Mouse (Mus musculus): Measurements from ENCODE around the gene Tada3. TPM values are rescaled to one million over a fixed set of nuclear protein-coding genes. Genes with fewer than 3 reads are reported as not detected.

The Tada3 gene
- polyA plus RNA-seq, 1 experiment: 17.1 TPM

DNA sequence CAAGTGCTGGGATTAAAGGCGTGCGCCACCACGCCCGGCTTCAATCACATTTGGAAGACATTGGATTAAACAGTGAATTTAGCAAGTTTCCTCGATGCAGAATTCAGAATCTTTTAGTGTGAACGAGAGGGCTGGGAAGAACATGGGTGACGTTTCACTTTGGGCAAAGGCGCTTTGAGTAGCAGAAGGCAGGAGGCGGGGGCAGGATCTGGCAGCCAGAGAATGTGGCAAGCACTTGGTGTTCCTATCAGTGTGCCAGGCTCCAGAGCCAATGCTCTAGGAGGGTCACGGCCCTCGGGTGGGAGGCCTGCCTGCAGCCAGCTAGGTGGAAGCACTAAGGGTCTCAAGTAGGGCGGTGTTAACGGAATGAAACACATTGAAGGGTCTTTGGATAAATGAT is 24.4 kb upstream of the Tada3 start:
- Histone ChIP-seq H3K4me3 (ENCODE audit: extremely low read depth, insufficient read depth, insufficient read length) (no peak overlapping the region), H3K27ac (ENCODE audit: insufficient read depth, low read length) (no peak overlapping the region), H3K27me3 (ENCODE audit: control insufficient read depth, insufficient read depth, low read length) (no peaks in the 10 kb centered on the region), H3K4me1 (ENCODE audit: control insufficient read depth, insufficient read depth, insufficient read length) (no peaks in the 10 kb centered on the region), H3K36me3 (ENCODE audit: control insufficient read depth, insufficient read depth, low read length) (peaks cover 18% of the 10 kb centered on the region)
- no peak for DNase-seq (ENCODE audit: low read depth in 1 of 2, low spot score in 2 of 2)
- 94% methylated on average over 13 of the region's 13 CpGs for WGBS
- no peak for TF ChIP-seq POLR2A (IDR thresholded peaks at IDR 0.05; ENCODE audit: low read depth, low read length)
- TF ChIP-seq CTCF (IDR thresholded peaks at IDR 0.05; ENCODE audit: extremely low read depth, insufficient read depth, insufficient read length, insufficient replicate concordance): no peak

DNA sequence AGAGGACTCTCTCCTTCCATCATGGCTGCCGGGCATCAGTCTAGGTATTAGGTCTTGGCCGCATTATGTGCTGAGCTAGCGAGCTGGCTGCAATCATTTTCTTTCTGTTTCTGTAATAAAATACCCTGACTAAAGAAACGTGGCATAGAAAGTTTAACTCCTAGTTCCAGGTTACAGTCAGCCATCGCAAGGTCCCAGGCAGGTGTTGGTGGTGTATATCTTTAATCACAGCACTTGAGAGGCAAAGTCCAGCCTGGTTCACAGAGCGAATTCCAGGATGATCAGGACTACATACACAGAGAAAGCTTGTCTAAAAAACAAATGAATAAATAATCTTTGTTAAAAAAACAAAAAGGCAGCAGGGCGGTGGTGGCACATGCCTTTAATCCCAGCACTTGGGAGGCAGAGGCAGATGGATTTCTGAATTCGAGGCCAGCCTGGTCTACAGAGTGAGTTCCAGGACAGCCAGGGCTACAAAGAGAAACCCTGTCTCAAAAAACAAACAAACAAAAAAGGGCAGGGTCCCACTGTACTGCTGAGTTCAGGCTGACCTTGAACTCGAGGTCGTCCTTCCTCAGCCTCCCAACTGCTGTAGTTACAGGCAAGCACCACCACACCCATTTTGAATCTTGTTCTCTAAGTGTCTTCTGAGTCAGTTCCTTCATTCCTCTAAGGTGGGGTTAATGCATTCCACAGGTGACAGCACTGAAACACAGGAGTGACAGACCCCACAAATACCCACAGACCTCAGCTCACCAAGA is 18.8 kb upstream of the Tada3 start:
- no peak for DNase-seq (ENCODE audit: low read depth in 1 of 2, low spot score in 2 of 2)
- 91% methylated on average over 10 of the region's 10 CpGs for WGBS
- Histone ChIP-seq H3K36me3 (ENCODE audit: control insufficient read depth, insufficient read depth, low read length) (peaks cover 20% of the 10 kb centered on the region), H3K4me3 (ENCODE audit: extremely low read depth, insufficient read depth, insufficient read length) (no peak overlapping the region), H3K27ac (ENCODE audit: insufficient read depth, low read length) (no peak overlapping the region), H3K4me1 (ENCODE audit: control insufficient read depth, insufficient read depth, insufficient read length) (peaks cover 7% of the 10 kb centered on the region), H3K27me3 (ENCODE audit: control insufficient read depth, insufficient read depth, low read length) (no peaks in the 10 kb centered on the region)
- TF ChIP-seq POLR2A (IDR thresholded peaks at IDR 0.05; ENCODE audit: low read depth, low read length): no peak
- TF ChIP-seq CTCF (IDR thresholded peaks at IDR 0.05; ENCODE audit: extremely low read depth, insufficient read depth, insufficient read length, insufficient replicate concordance): no peak

DNA sequence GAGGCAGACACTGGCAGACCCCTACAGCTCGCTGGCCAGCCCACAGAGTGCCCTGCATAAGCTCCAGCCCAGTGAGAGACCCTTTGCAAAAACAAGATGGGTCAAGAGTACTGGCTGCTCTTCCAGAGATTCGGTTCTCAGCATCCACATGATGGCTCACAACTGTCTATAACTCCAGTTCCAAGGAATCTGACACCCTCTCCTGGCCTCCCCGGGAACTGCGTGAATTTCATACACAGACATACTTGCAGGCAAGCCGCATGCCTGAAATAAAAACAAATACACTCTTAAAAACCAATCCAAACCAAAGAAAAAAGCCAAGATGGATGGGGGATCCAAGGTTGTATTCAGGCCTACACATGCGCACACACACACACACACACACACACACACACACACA is 17.8 kb upstream of the Tada3 start:
- no peak for TF ChIP-seq POLR2A (IDR thresholded peaks at IDR 0.05; ENCODE audit: low read depth, low read length)
- TF ChIP-seq CTCF (IDR thresholded peaks at IDR 0.05; ENCODE audit: extremely low read depth, insufficient read depth, insufficient read length, insufficient replicate concordance): no peak
- Histone ChIP-seq H3K36me3 (ENCODE audit: control insufficient read depth, insufficient read depth, low read length) (peaks cover 16% of the 10 kb centered on the region), H3K27ac (ENCODE audit: insufficient read depth, low read length) (no peak overlapping the region), H3K4me3 (ENCODE audit: extremely low read depth, insufficient read depth, insufficient read length) (no peak overlapping the region), H3K4me1 (ENCODE audit: control insufficient read depth, insufficient read depth, insufficient read length) (peaks cover 7% of the 10 kb centered on the region), H3K27me3 (ENCODE audit: control insufficient read depth, insufficient read depth, low read length) (no peaks in the 10 kb centered on the region)
- WGBS: 91% methylated on average over 6 of the region's 6 CpGs
- no peak for DNase-seq (ENCODE audit: low read depth in 1 of 2, low spot score in 2 of 2)

DNA sequence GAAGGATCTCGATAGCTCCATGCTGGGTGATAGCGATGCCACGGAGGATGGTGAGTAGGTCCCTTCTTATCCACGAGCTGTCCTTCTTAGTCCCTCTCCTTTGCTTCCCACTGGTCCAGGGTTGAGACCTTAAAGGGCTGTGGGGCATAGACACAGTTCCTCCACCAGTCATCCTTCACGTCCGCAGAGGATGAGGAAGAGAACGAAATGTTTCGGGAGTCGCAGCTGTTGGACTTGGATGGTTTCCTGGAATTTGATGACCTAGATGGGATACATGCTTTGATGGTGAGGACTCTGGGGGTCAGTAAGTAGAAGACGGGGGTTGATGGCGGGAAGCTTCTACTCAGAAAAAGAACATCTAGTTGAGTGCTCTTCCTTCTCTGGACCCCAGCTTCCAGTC is 17.1 kb upstream of the Tada3 start:
- TF ChIP-seq CTCF (IDR thresholded peaks at IDR 0.05; ENCODE audit: extremely low read depth, insufficient read depth, insufficient read length, insufficient replicate concordance): no peak
- no peak for TF ChIP-seq POLR2A (IDR thresholded peaks at IDR 0.05; ENCODE audit: low read depth, low read length)
- H3K27ac ChIP-seq (ENCODE audit: insufficient read depth, low read length): no peak overlapping the region
- peaks cover 7% of the 10 kb centered on the region for H3K4me1 ChIP-seq (ENCODE audit: control insufficient read depth, insufficient read depth, insufficient read length)
- WGBS: 95% methylated on average over 11 of the region's 11 CpGs
- H3K4me3 ChIP-seq (ENCODE audit: extremely low read depth, insufficient read depth, insufficient read length): no peak overlapping the region
- DNase-seq (ENCODE audit: low read depth in 1 of 2, low spot score in 2 of 2): no peak
- no peaks in the 10 kb centered on the region for H3K27me3 ChIP-seq (ENCODE audit: control insufficient read depth, insufficient read depth, low read length)
- H3K36me3 ChIP-seq (ENCODE audit: control insufficient read depth, insufficient read depth, low read length): peaks cover 20% of the 10 kb centered on the region

DNA sequence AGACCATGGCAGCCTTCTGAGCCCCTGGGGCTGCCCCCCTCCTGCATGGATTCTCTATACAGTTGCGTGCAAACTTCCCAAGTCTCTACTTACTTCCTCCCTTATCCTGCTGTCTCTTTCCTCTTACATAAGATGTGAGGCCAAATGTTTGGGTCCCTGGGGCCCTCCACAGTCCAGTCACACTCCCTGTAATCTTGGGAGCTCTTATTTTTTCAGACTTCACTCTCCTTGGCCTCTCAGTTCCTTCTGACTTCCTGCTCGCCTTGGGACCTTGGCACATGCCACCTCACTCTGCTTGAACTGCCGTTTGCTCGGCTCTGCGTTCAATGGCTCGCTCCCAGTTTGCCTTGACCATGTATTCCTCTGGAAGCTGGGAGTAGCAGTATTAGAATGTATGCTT is 16.3 kb upstream of the Tada3 start:
- TF ChIP-seq CTCF (IDR thresholded peaks at IDR 0.05; ENCODE audit: extremely low read depth, insufficient read depth, insufficient read length, insufficient replicate concordance): no peak
- TF ChIP-seq POLR2A (IDR thresholded peaks at IDR 0.05; ENCODE audit: low read depth, low read length): no peak
- peaks cover 7% of the 10 kb centered on the region for H3K4me1 ChIP-seq (ENCODE audit: control insufficient read depth, insufficient read depth, insufficient read length)
- WGBS: 83% methylated on average over 6 of the region's 6 CpGs
- H3K27ac ChIP-seq (ENCODE audit: insufficient read depth, low read length): no peak overlapping the region
- no peak overlapping the region for H3K4me3 ChIP-seq (ENCODE audit: extremely low read depth, insufficient read depth, insufficient read length)
- no peaks in the 10 kb centered on the region for H3K27me3 ChIP-seq (ENCODE audit: control insufficient read depth, insufficient read depth, low read length)
- no peak for DNase-seq (ENCODE audit: low read depth in 1 of 2, low spot score in 2 of 2)
- H3K36me3 ChIP-seq (ENCODE audit: control insufficient read depth, insufficient read depth, low read length): peaks cover 27% of the 10 kb centered on the region

- DNase-seq (ENCODE audit: low read depth in 1 of 2, low spot score in 2 of 2): no peak
These were observed 14.8 kb upstream of the Tada3 start for GRCm38 (mm10) chr6:113392387-113393071.

DNA sequence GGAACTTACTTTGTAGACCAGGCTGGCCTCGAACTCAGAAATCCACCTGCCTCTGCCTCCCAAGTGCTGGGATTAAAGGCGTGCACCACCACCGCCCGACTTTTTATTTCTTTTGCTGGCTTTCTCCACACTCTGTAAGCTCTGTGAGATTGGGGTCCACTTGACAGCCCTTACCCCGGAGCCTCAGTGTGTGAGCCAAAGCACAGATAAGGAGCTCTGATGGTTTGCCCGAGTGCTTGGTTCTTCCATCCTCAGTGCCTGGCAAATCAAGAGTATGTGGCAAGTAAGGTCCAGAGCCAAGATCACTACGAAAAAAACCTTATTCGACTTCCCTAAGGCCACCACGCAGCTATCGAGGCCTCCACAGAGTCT is 14.3 kb upstream of the Tada3 start:
- DNase-seq (ENCODE audit: low read depth in 1 of 2, low spot score in 2 of 2): no peak
- 30% methylated on average over 10 of the region's 10 CpGs for WGBS
- Histone ChIP-seq H3K4me1 (ENCODE audit: control insufficient read depth, insufficient read depth, insufficient read length) (peaks cover 7% of the 10 kb centered on the region), H3K36me3 (ENCODE audit: control insufficient read depth, insufficient read depth, low read length) (peaks cover 40% of the 10 kb centered on the region), H3K27ac (ENCODE audit: insufficient read depth, low read length) (no peak overlapping the region), H3K27me3 (ENCODE audit: control insufficient read depth, insufficient read depth, low read length) (no peaks in the 10 kb centered on the region), H3K4me3 (ENCODE audit: extremely low read depth, insufficient read depth, insufficient read length) (no peak overlapping the region)
- no peak for TF ChIP-seq CTCF (IDR thresholded peaks at IDR 0.05; ENCODE audit: extremely low read depth, insufficient read depth, insufficient read length, insufficient replicate concordance)
- no peak for TF ChIP-seq POLR2A (IDR thresholded peaks at IDR 0.05; ENCODE audit: low read depth, low read length)

More at GRCm38 (mm10) chr6:113392387-113393071, 14.8 kb upstream of the Tada3 start:
- Histone ChIP-seq H3K27ac (ENCODE audit: insufficient read depth, low read length) (no peak overlapping the region), H3K4me3 (ENCODE audit: extremely low read depth, insufficient read depth, insufficient read length) (no peak overlapping the region), H3K4me1 (ENCODE audit: control insufficient read depth, insufficient read depth, insufficient read length) (peaks cover 7% of the 10 kb centered on the region), H3K27me3 (ENCODE audit: control insufficient read depth, insufficient read depth, low read length) (no peaks in the 10 kb centered on the region), H3K36me3 (ENCODE audit: control insufficient read depth, insufficient read depth, low read length) (peaks cover 35% of the 10 kb centered on the region)
- TF ChIP-seq CTCF (IDR thresholded peaks at IDR 0.05; ENCODE audit: extremely low read depth, insufficient read depth, insufficient read length, insufficient replicate concordance): no peak
- WGBS: 14% methylated on average over 51 of the region's 51 CpGs

Measured in spleen, adult 2 months (tissue).